Mouse (Mus musculus) activated CD4-positive, CD25-positive, alpha-beta regulatory T cell (primary cell): Measurements from ENCODE around the gene Polg. TPM values are rescaled to one million over a fixed set of nuclear protein-coding genes. Genes with fewer than 3 reads are reported as not detected.

ENCODE experiments used
- polyA plus RNA-seq, 2 experiments: library from polyadenylated mRNA; unstranded; fragments of 100-300 nt; shearing (Covaris generic); gene quantifications; one replicate each; pipeline ENCODE4 v1.2.1; 2017

Gene Polg
- polyA plus RNA-seq: 10 to 100 TPM; 71.8 to 91.3 TPM

DNA sequence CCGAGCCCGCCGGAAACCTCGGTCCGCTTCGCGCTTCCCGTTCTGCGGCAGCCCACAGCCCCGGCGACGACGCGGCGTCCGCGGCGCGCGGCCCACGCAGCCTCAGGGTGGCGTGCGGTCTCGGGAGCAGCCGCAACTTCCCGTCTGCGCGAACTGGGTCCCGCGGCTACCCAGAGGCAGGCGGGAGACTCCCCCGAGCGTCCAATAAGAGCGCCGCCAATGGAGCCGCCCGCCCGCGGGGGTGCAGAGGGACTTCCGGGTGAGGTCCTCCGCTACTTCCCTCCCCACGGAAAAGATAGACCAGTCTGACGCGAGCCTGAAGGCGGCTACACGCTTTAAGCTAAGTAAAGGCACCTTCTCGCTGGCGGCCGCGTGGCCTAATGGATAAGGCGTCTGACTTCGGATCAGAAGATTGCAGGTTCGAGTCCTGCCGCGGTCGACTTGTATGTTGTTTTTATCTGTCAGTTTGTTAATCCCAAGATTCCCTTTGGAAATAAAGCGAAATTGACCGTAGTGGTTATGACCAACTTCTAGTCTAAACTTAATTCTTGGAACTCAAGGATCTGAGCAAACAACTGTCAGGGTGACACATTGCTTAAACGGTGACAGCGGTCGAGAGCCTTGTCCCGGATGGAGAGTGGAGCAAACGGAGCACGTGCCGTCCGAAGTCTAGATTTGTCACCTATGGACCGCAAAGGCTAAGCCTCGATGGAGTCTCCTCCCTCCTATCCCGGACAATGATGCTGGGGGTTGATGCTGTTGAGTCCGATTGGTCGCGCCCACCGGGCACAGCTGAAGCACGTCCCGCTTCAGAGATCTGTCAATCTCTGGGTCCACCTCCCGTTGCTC lies at the start of gene Polg:
Gene Polg, minus strand, starts transcription at position 310 of the 849 bp plus-strand sequence.

Other genes with a start within 250 kb of the Polg start
- 1 to 10 TPM; 4.4 to 8.5 TPM for gene Abhd2, start 193.2 kb downstream of the Polg start, polyA plus RNA-seq
- gene Rlbp1, start 79.3 kb downstream of the Polg start, polyA plus RNA-seq: not detected
- 1 to 10 TPM; 4.5 to 5.9 TPM for gene Fanci, start 74.4 kb downstream of the Polg start, polyA plus RNA-seq
- gene Rhcg, start 151.3 kb upstream of the Polg start, polyA plus RNA-seq: under 1 TPM in 1 of 2 experiments, not detected in 1; 0.41 TPM
- gene Ticrr, start 193.8 kb upstream of the Polg start, polyA plus RNA-seq: 1 to 10 TPM; 4.1 to 5.0 TPM
- gene Kif7, start 249.4 kb upstream of the Polg start, polyA plus RNA-seq: 1 to 10 TPM in 1 of 2 experiments, under 1 TPM in 1; 0.69 to 1.0 TPM